Mouse (Mus musculus): ENCODE data around the gene Gab1.

Gene Gab1

DNA sequence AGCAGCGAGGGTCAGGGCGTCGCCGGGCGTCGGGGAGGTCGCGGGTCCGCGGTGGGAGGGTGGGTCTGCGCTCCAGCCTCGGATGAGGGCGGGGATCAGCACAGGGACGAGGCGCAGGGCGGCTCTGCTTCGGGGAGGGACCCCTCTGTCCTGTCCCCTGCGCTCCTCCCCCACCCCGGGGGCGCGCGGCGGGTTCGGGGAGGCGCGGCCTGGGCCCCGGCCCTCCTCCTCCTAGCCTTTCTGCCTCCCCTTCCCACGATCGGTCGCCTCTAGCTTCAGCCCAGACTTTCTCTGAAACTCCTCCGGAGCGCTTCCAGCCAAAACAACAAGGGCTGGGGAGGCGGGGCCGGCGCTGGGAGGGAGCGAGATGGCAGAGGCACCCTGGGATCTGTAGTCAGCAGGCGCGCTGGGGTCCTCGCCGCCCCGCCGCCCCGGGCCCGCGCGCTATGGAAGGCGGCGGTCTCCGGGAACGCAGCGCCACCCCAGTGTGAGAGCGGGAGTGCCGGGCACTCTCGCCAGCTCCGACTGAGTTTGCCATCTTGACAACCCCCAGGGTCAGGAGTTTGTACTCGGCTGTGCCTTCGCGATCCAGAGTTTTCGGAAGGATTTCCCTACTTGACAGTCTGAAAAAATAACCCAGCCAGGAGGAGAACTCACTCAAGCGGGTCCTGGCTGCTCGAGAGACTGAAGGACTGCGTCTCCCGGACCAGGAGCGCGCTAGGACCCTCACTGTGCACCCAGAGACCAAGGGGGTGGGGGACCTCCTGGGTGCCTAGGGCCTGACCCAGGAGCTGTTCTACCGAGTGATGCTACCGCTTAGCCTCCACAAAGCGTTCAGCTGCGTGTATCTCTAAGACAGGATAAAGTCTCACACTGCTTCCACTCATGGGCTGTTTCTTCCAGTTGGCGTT lies at the start of gene Gab1:
TSS of gene Gab1 (minus strand) at position 324 of the 911 bp plus-strand sequence.
- Histone ChIP-seq H3K27me3 (ENCODE audit: control insufficient read depth, insufficient read depth, low read length, poor library complexity, severe bottlenecking) (no peaks in the 10 kb centered on the region; the same call in 1 of the 2 replicates), H3K36me3 (ENCODE audit: control insufficient read depth, insufficient read depth, low read length, poor library complexity, severe bottlenecking) (no peaks in the 10 kb centered on the region)
- DNase-seq (ENCODE audit: low read depth, low spot score): peak; percentile 32

DNA sequence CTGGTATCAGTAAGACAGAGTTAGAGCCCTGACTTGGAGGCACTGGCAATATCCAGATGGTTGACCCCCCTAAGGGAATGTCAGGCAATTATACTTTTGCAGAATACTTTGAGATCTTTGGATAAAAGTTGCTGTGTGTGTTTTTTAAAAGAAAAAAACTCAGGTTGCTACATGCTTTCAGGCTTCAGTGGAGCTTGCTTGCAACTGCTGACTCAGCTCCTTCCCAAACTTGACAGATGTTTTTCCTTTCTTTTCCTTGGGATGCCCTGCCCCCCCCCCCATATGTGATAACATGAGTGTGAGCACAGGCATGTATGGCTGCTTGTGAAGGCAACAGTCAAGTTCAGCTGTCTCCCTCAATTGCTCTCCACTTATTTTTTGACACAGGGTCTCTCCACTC lies 48.5 kb upstream of the Gab1 start:
- no peaks in the 10 kb centered on the region for H3K27me3 ChIP-seq (ENCODE audit: control insufficient read depth, insufficient read depth, low read length, poor library complexity, severe bottlenecking)
- no peaks in the 10 kb centered on the region for H3K36me3 ChIP-seq (ENCODE audit: control insufficient read depth, insufficient read depth, low read length, poor library complexity, severe bottlenecking)
- no peak for DNase-seq (ENCODE audit: low read depth, low spot score)

GRCm38 (mm10) chr8:80923794-80924316 lies 43.5 kb upstream of the Gab1 start:
- no peaks in the 10 kb centered on the region for H3K36me3 ChIP-seq (ENCODE audit: control insufficient read depth, insufficient read depth, low read length, poor library complexity, severe bottlenecking)
- DNase-seq (ENCODE audit: low read depth, low spot score): peak; percentile 31
- no peaks in the 10 kb centered on the region for H3K27me3 ChIP-seq (ENCODE audit: control insufficient read depth, insufficient read depth, low read length, poor library complexity, severe bottlenecking)

DNA sequence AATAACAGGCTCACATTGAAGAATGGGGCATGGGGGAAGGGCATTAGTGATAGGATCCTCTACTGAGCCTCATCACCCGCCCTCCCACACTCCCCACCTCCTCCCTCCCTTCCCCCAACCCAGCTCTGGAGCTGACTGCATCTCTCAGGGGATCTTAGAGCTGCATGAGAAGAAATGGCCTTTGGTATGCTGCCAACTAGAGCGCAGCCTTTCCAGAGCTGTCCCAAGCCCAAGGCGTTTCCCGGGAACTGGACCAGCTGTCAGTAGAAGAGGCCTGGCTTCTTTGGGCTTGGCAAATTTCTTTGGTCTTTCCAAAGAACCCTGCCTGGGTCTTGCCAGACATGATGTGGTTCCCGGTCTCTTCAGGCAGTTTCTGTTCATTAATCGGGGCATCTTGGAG lies 42.3 kb upstream of the Gab1 start:
- Histone ChIP-seq H3K27me3 (ENCODE audit: control insufficient read depth, insufficient read depth, low read length, poor library complexity, severe bottlenecking) (no peaks in the 10 kb centered on the region), H3K36me3 (ENCODE audit: control insufficient read depth, insufficient read depth, low read length, poor library complexity, severe bottlenecking) (no peaks in the 10 kb centered on the region)
- DNase-seq (ENCODE audit: low read depth, low spot score): no peak

- no peaks in the 10 kb centered on the region for H3K27me3 ChIP-seq (ENCODE audit: control insufficient read depth, insufficient read depth, low read length, poor library complexity, severe bottlenecking)
- H3K36me3 ChIP-seq (ENCODE audit: control insufficient read depth, insufficient read depth, low read length, poor library complexity, severe bottlenecking): no peaks in the 10 kb centered on the region
- DNase-seq (ENCODE audit: low read depth, low spot score): no peak
Observed at GRCm38 (mm10) chr8:80919130-80919529, 38.8 kb upstream of the Gab1 start.

DNA sequence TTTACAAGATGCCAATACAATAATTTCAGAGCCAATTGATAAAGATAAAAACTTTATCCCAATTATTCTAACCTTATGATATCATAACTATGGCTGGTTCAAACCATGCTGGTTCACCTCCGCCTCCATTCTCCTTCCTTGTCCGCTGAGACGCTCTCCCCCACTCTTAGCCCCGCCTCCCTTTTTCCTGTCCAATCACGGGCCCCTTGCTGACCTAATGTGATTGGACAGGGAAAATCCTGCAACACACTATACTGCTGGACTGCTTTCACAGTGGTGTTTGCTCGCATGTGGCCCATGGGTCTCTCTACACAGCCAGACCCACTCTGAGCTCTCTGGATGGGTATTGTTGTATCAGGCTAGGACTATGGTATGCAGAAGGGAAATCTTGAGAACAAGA lies 38.2 kb upstream of the Gab1 start:
- Histone ChIP-seq H3K36me3 (ENCODE audit: control insufficient read depth, insufficient read depth, low read length, poor library complexity, severe bottlenecking) (no peaks in the 10 kb centered on the region), H3K27me3 (ENCODE audit: control insufficient read depth, insufficient read depth, low read length, poor library complexity, severe bottlenecking) (no peaks in the 10 kb centered on the region)
- DNase-seq (ENCODE audit: low read depth, low spot score): no peak

- peak; percentile 19 for DNase-seq (ENCODE audit: low read depth, low spot score)
- Histone ChIP-seq H3K36me3 (ENCODE audit: control insufficient read depth, insufficient read depth, low read length, poor library complexity, severe bottlenecking) (no peaks in the 10 kb centered on the region), H3K27me3 (ENCODE audit: control insufficient read depth, insufficient read depth, low read length, poor library complexity, severe bottlenecking) (no peaks in the 10 kb centered on the region)
Observed at GRCm38 (mm10) chr8:80916463-80917235, 36.3 kb upstream of the Gab1 start.

DNA sequence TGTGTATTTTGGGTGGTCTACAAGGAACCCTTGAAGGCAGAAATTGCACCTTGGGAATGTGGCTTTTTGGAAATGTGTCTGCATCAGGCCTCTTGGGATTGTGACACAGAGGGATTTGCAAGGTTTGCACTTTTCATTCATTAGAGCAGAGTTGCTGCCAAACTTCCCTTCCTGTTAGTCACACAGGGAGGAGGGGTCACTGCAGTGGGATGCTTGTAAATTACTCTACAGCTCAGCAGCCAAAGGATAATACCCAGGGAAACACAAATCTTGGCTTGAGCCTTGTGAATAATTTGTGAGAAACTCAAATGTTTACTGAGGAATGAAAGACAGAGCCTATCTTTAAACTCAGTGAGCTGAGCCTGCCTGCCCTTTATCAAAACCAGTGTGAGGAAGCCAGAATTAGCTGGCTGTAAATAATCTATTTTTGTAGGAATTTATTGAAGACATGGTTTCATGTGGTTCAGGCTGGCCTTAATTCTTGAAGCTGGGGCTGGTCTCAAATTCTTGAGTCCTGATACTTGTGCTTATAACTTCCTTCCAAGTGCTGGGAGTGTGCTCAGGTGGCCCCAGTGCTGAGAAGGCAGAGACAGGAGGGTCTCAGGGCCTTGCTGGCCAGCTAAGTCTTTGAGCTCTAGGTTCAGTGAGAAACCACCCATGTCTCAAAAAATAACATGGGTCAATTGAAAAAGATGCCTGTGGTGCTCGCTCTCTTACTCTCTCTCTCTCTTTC lies 32.9 kb upstream of the Gab1 start:
- DNase-seq (ENCODE audit: low read depth, low spot score): no peak
- no peaks in the 10 kb centered on the region for H3K36me3 ChIP-seq (ENCODE audit: control insufficient read depth, insufficient read depth, low read length, poor library complexity, severe bottlenecking)
- no peaks in the 10 kb centered on the region for H3K27me3 ChIP-seq (ENCODE audit: control insufficient read depth, insufficient read depth, low read length, poor library complexity, severe bottlenecking)

DNA sequence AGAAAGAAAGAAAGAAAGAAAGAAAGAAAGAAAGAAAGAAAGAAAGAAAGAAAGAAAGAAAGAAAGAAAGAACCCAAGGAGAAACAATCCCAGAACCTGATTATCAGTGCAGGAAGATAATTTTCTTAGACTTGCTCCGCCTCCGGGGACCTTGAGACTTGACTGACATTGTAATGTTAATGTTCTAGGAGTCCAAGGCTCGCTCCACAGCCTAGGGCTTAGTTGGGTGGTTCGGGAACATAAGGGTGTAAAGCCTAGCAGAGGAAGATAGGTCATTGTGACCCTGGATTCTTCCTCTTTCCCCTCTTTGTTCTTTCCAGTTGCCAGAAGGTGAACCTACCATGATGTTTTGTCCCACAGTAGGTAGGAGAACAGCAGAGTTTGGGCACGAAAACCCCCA lies 31.1 kb upstream of the Gab1 start:
- H3K27me3 ChIP-seq (ENCODE audit: control insufficient read depth, insufficient read depth, low read length, poor library complexity, severe bottlenecking): no peaks in the 10 kb centered on the region
- DNase-seq (ENCODE audit: low read depth, low spot score): no peak
- no peaks in the 10 kb centered on the region for H3K36me3 ChIP-seq (ENCODE audit: control insufficient read depth, insufficient read depth, low read length, poor library complexity, severe bottlenecking)

- DNase-seq (ENCODE audit: low read depth, low spot score): no peak
- Histone ChIP-seq H3K27me3 (ENCODE audit: control insufficient read depth, insufficient read depth, low read length, poor library complexity, severe bottlenecking) (no peaks in the 10 kb centered on the region), H3K36me3 (ENCODE audit: control insufficient read depth, insufficient read depth, low read length, poor library complexity, severe bottlenecking) (no peaks in the 10 kb centered on the region)
Observed at GRCm38 (mm10) chr8:80908262-80908907, 28.1 kb upstream of the Gab1 start.

GRCm38 (mm10) chr8:80902354-80902753 lies 22.0 kb upstream of the Gab1 start:
- no peaks in the 10 kb centered on the region for H3K36me3 ChIP-seq (ENCODE audit: control insufficient read depth, insufficient read depth, low read length, poor library complexity, severe bottlenecking)
- no peak for DNase-seq (ENCODE audit: low read depth, low spot score)
- H3K27me3 ChIP-seq (ENCODE audit: control insufficient read depth, insufficient read depth, low read length, poor library complexity, severe bottlenecking): no peaks in the 10 kb centered on the region

DNA sequence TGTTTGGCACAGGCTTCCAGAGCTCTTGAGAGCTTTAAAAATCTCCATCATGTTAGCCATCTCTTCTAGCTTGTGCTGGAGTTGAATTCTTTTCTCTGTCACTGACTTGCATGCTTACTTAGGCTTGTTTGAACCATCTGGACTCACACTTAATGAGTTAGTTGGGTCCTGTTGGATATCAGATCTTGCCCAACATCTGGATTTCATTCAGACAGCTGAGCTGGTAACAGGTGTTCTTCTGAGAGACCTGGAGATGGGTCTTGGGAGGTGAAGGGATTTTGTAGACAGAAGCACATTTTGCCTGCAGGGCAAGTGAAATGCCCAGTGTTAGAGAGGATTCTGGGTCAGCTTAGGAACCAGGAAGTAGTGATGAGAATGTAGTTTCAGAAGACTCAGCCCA lies 19.0 kb upstream of the Gab1 start:
- DNase-seq (ENCODE audit: low read depth, low spot score): no peak

DNA sequence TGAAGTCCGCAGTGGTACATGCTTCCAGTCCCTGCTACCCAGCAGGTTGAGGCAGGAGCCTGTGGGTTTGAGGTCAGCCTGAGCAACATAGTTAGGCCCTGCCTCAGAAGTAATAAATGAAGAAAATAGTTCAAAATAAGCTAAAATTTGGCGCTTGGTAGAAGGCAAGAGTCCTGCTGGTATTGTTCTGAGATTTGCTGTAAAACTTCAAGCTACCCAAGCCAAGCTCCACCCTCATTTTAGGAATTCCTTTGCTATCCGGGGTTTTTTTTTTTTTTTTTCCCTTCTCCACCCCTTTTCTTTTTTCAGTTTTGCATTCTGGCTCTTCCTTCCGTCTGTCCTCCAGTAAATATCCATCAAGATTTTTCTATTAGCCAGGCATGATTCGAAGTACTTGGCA lies 15.7 kb upstream of the Gab1 start:
- Histone ChIP-seq H3K27me3 (ENCODE audit: control insufficient read depth, insufficient read depth, low read length, poor library complexity, severe bottlenecking) (no peaks in the 10 kb centered on the region), H3K36me3 (ENCODE audit: control insufficient read depth, insufficient read depth, low read length, poor library complexity, severe bottlenecking) (no peaks in the 10 kb centered on the region)
- no peak for DNase-seq (ENCODE audit: low read depth, low spot score)

More for the DNA sequence above, 19.0 kb upstream of the Gab1 start:
- Histone ChIP-seq H3K36me3 (ENCODE audit: control insufficient read depth, insufficient read depth, low read length, poor library complexity, severe bottlenecking) (no peaks in the 10 kb centered on the region), H3K27me3 (ENCODE audit: control insufficient read depth, insufficient read depth, low read length, poor library complexity, severe bottlenecking) (no peaks in the 10 kb centered on the region)

DNA sequence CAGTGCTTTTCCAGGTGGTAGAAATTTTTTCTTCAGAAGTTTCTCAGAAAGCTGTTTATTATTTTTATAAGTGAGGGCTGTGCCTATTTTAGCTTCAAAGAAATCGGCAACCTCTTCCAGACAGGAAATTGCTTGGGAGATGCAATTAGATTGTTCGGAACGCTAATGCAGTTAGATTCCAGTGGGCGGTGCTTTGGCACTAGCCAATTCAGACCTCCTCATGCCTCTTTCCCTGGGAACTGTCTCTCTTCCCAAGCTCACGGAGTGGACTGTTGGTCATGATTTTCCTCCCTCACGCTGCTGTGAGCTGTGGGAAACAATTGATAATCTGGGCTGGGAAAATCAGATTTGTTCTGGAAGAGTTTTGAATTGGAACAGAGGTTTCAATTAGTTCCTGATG lies 15.1 kb upstream of the Gab1 start:
- Histone ChIP-seq H3K36me3 (ENCODE audit: control insufficient read depth, insufficient read depth, low read length, poor library complexity, severe bottlenecking) (no peaks in the 10 kb centered on the region), H3K27me3 (ENCODE audit: control insufficient read depth, insufficient read depth, low read length, poor library complexity, severe bottlenecking) (no peaks in the 10 kb centered on the region)
- DNase-seq (ENCODE audit: low read depth, low spot score): no peak
